Mouse (Mus musculus): ENCODE data around the gene Ift88. TPM values are rescaled to one million over a fixed set of nuclear protein-coding genes. Genes with fewer than 3 reads are reported as not detected.
A peak's percentile ranks its signal among the peaks of the same experiment; 100 is the strongest.

Ift88 gene
- polyA plus RNA-seq, 1 experiment from 2014 or later = 2.6 TPM

GRCm38 (mm10) chr14:57524671-57525387 is 101.0 kb downstream of the Ift88 start, which contains the start of gene Il17d:
TSS of gene Il17d (plus strand) at chr14:57524777.
- ATAC-seq = no peak; the same call in 1 of the 2 replicates
- 2% methylated on average over 67 of the region's 104 CpGs for WGBS (ENCODE audit: insufficient replicate concordance)
- peak within 1 kb of the TSS; percentile 93 for H3K4me2 ChIP-seq
- peaks cover 63% of the 10 kb centered on the region for H3K27me3 ChIP-seq (replicated peaks)
- H3K9me3 ChIP-seq (replicated peaks) = no peaks in the 10 kb centered on the region
- no peaks in the 10 kb centered on the region for H3K36me3 ChIP-seq
- peak within 1 kb of the TSS; percentile 46; the same call in 1 of the 2 replicates for H3K9ac ChIP-seq
- no peak within 1 kb of the TSS for H3K27ac ChIP-seq
- peak within 1 kb of the TSS; percentile 66 for H3K4me3 ChIP-seq
- peaks cover 14% of the 10 kb centered on the region for H3K4me1 ChIP-seq

- H3K27me3 ChIP-seq (replicated peaks) = peaks cover 63% of the 10 kb centered on the region
- H3K4me1 ChIP-seq = peaks cover 14% of the 10 kb centered on the region
- no peak overlapping the region for H3K27ac ChIP-seq
- H3K36me3 ChIP-seq = no peaks in the 10 kb centered on the region
- peak overlapping the region; percentile 24; the same call in 1 of the 2 replicates for H3K9ac ChIP-seq
- peak overlapping the region; percentile 66 for H3K4me3 ChIP-seq
- 1% methylated on average over 60 of the region's 60 CpGs for WGBS (ENCODE audit: insufficient replicate concordance)
- ATAC-seq = peak; percentile 69
- H3K4me2 ChIP-seq = peak overlapping the region; percentile 93
- no peaks in the 10 kb centered on the region for H3K9me3 ChIP-seq (replicated peaks)
Observed at GRCm38 (mm10) chr14:57525388-57526049, 101.7 kb downstream of the Ift88 start.

- H3K4me2 ChIP-seq = peak overlapping the region; percentile 93
- H3K36me3 ChIP-seq = no peaks in the 10 kb centered on the region
- H3K9me3 ChIP-seq (replicated peaks) = no peaks in the 10 kb centered on the region
- peak overlapping the region; percentile 66; the same call in 1 of the 2 replicates for H3K4me3 ChIP-seq
- WGBS (ENCODE audit: insufficient replicate concordance) = 45% methylated on average over 10 of the region's 10 CpGs
- H3K27ac ChIP-seq = no peak overlapping the region
- peak; percentile 13; the same call in 1 of the 2 replicates for ATAC-seq
- peaks cover 14% of the 10 kb centered on the region for H3K4me1 ChIP-seq
- H3K9ac ChIP-seq = no peak overlapping the region
- H3K27me3 ChIP-seq (replicated peaks) = peaks cover 63% of the 10 kb centered on the region
Observed at GRCm38 (mm10) chr14:57526050-57526623, 102.3 kb downstream of the Ift88 start.

GRCm38 (mm10) chr14:57527122-57527521 is 103.3 kb downstream of the Ift88 start:
- ATAC-seq = no peak
- Histone ChIP-seq H3K27me3 (replicated peaks) (peaks cover 62% of the 10 kb centered on the region), H3K4me2 (no peak overlapping the region), H3K4me3 (no peak overlapping the region), H3K9me3 (replicated peaks) (no peaks in the 10 kb centered on the region), H3K9ac (no peak overlapping the region), H3K36me3 (no peaks in the 10 kb centered on the region), H3K4me1 (peaks cover 14% of the 10 kb centered on the region), H3K27ac (no peak overlapping the region)
- WGBS (ENCODE audit: insufficient replicate concordance) = 30% methylated on average over 7 of the region's 7 CpGs

- no peak overlapping the region for H3K4me2 ChIP-seq
- H3K4me3 ChIP-seq = no peak overlapping the region
- H3K27ac ChIP-seq = no peak overlapping the region
- peaks cover 14% of the 10 kb centered on the region for H3K4me1 ChIP-seq
- H3K9ac ChIP-seq = no peak overlapping the region
- H3K9me3 ChIP-seq (replicated peaks) = no peaks in the 10 kb centered on the region
- H3K27me3 ChIP-seq (replicated peaks) = peaks cover 58% of the 10 kb centered on the region
- no peak for ATAC-seq
- no peaks in the 10 kb centered on the region for H3K36me3 ChIP-seq
- 35% methylated on average over 2 of the region's 2 CpGs for WGBS (ENCODE audit: insufficient replicate concordance)
Observed at GRCm38 (mm10) chr14:57527598-57527997, 103.7 kb downstream of the Ift88 start.

- Histone ChIP-seq H3K27me3 (replicated peaks) (peaks cover 46% of the 10 kb centered on the region), H3K36me3 (no peaks in the 10 kb centered on the region), H3K4me3 (no peak overlapping the region), H3K4me2 (no peak overlapping the region), H3K9me3 (replicated peaks) (no peaks in the 10 kb centered on the region), H3K4me1 (peaks cover 14% of the 10 kb centered on the region), H3K27ac (no peak overlapping the region), H3K9ac (no peak overlapping the region)
- ATAC-seq = no peak
- WGBS (ENCODE audit: insufficient replicate concordance) = 27% methylated on average over 10 of the region's 10 CpGs
Observed at GRCm38 (mm10) chr14:57529086-57529785, 105.4 kb downstream of the Ift88 start.

GRCm38 (mm10) chr14:57529786-57530515 is 106.1 kb downstream of the Ift88 start:
- Histone ChIP-seq H3K4me1 (peaks cover 10% of the 10 kb centered on the region), H3K9me3 (replicated peaks) (no peaks in the 10 kb centered on the region), H3K27me3 (replicated peaks) (peaks cover 46% of the 10 kb centered on the region), H3K4me3 (no peak overlapping the region), H3K36me3 (no peaks in the 10 kb centered on the region), H3K4me2 (no peak overlapping the region), H3K27ac (no peak overlapping the region), H3K9ac (no peak overlapping the region)
- 50% methylated on average over 5 of the region's 5 CpGs for WGBS (ENCODE audit: insufficient replicate concordance)
- ATAC-seq = no peak

GRCm38 (mm10) chr14:57532577-57532976 is 108.7 kb downstream of the Ift88 start:
- H3K9ac ChIP-seq = no peak overlapping the region
- no peaks in the 10 kb centered on the region for H3K36me3 ChIP-seq
- no peaks in the 10 kb centered on the region for H3K9me3 ChIP-seq (replicated peaks)
- ATAC-seq = no peak
- H3K4me3 ChIP-seq = no peak overlapping the region
- peaks cover 39% of the 10 kb centered on the region for H3K27me3 ChIP-seq (replicated peaks)
- whole genome bisulfite sequencing (ENCODE audit: insufficient replicate concordance) = 74% methylated on average over 3 of the region's 3 CpGs
- H3K27ac ChIP-seq = no peak overlapping the region
- no peak overlapping the region for H3K4me2 ChIP-seq
- peaks cover 7% of the 10 kb centered on the region; the same call in 1 of the 2 replicates for H3K4me1 ChIP-seq

GRCm38 (mm10) chr14:57533214-57533613 is 109.4 kb downstream of the Ift88 start:
- WGBS (ENCODE audit: insufficient replicate concordance) = 32% methylated on average over 3 of the region's 3 CpGs
- no peak overlapping the region for H3K4me3 ChIP-seq
- H3K27ac ChIP-seq = no peak overlapping the region
- H3K27me3 ChIP-seq (replicated peaks) = peaks cover 39% of the 10 kb centered on the region
- H3K9me3 ChIP-seq (replicated peaks) = no peaks in the 10 kb centered on the region
- ATAC-seq = no peak
- H3K4me1 ChIP-seq = peaks cover 12% of the 10 kb centered on the region; the same call in 1 of the 2 replicates
- H3K4me2 ChIP-seq = no peak overlapping the region
- no peaks in the 10 kb centered on the region for H3K36me3 ChIP-seq
- no peak overlapping the region for H3K9ac ChIP-seq

- Histone ChIP-seq H3K27ac (no peak overlapping the region), H3K36me3 (no peaks in the 10 kb centered on the region), H3K4me1 (peaks cover 12% of the 10 kb centered on the region; the same call in 1 of the 2 replicates), H3K4me3 (no peak overlapping the region), H3K4me2 (no peak overlapping the region), H3K9ac (no peak overlapping the region), H3K27me3 (replicated peaks) (peaks cover 42% of the 10 kb centered on the region), H3K9me3 (replicated peaks) (no peaks in the 10 kb centered on the region)
- WGBS (ENCODE audit: insufficient replicate concordance) = 44% methylated on average over 11 of the region's 11 CpGs
- ATAC-seq = no peak
Observed at GRCm38 (mm10) chr14:57533841-57534240, 110.0 kb downstream of the Ift88 start.

- Histone ChIP-seq H3K36me3 (no peaks in the 10 kb centered on the region), H3K4me1 (peaks cover 12% of the 10 kb centered on the region; the same call in 1 of the 2 replicates), H3K4me2 (no peak overlapping the region), H3K27me3 (replicated peaks) (peaks cover 42% of the 10 kb centered on the region), H3K27ac (no peak overlapping the region), H3K9ac (no peak overlapping the region), H3K9me3 (replicated peaks) (no peaks in the 10 kb centered on the region), H3K4me3 (no peak overlapping the region)
- no peak for ATAC-seq
- WGBS (ENCODE audit: insufficient replicate concordance) = 43% methylated on average over 5 of the region's 5 CpGs
Observed at GRCm38 (mm10) chr14:57534346-57534745, 110.5 kb downstream of the Ift88 start.

Measured in liver, embryonic 12.5 days (tissue).